Mouse (Mus musculus) neural tube, embryonic 10.5 days (tissue): ENCODE measurements at regions not wholly inside any gene's neighbourhood (a gene's known extent, or its start where the extent isn't known, plus 50 kb on each side); places are given as distances from the start of the nearest gene placed in this dataset.

Experiments
- DNase-seq: peaks from one replicate; pipeline ENCODE4 v3.0.0-alpha.2; 2017; ENCODE audit warnings: low spot score; ENCODE audit errors: extremely low spot score

DNA sequence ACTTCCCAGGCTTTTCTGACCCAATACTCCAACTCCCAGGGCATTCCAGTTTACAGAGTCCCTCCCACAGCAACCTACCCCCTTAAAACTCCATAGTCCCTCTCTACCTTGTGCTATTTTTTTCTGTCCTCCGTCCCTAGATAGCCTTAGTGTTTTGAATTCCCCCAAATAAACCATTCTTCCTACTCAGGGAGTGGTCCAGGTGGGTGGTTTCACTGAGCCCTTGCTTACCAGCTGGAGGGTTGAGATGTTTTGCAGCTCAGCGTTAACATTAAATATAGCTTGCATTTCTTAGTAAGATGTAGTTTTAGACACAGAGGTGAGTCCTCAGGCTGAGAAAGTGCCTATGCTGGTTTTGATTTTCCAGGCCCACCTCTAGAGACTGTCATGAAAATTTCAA, 313.0 kb downstream of the Bmper start:
- DNase-seq, result no peak

DNA sequence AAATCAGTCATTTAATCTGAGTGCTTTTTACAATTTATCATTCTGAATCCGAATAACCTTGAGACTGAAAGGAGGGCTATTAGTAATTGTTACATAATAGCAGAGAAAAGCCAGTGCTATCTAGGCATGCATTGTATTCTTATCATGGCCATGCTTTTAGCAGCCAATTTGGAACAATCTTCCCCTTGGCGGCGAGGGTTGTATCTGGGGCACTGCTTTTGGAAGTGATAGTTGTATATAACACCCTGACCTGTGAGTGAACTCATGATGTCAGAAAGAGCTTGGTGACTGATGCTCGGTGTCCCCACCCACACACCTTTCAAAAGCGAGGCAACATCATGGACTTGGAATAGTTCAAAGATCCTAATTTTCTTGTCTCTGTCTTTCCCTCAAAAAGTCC, 315.2 kb downstream of the Bmper start:
- DNase-seq, result no peak

DNA sequence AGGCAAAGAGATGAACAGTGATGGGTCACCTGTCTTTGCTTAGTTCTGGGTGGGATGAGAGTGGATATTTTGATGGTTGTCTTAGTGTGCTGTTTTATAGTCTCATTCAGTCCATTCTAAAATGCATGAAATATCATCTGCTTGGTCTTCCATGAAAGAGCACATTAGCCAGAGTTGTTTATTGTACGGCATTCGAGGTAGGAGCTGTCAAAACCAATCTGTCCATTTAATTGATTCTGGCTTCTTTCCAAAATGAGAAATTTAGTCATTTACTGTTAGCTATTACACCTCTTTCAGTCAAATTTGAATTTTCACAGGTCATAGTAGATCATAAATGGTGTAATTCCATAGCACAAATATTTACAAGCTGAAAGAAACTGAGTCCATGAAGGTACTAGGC, 328.8 kb downstream of the Bmper start:
- DNase-seq, result no peak

DNA sequence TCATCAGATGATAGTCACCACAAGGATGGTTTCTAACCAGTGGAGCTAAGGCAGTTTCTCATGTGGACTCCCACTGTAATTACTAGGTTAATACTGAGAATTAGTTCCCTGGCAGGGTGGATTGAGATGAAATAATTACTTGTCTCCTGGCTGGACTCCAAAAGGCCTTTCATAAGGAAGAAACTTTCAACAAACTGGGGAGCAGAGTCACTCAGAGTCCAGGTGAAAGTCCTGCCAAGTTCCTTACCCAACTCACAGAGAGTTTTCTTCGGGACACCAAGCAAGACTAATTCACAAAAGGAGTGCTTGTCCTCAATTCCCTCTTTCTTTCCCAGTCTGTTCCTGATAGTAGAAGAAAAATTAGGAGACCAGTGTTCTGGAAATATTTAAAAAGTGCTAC, 330.9 kb downstream of the Bmper start:
- DNase-seq, result no peak

DNA sequence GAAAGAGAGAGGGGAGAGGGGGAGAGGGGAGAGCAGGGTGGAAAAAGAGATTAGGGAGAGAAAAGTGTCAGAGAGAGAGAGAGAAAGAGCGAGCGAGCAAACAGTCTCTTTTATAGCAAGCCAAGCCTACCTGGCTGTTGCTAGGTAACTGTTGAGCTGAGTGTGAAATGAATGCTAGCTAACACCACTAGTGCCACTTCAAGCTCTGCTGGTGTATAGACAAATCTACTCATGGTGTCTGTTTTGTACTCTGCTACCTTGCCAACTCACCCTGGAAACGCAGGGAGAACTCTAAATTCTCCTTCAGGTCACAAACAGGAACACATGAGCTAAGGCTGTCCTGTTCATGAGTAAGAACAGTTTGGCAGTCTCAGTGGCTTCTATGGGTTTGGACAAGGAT, 334.7 kb downstream of the Bmper start:
- DNase-seq, result no peak

DNA sequence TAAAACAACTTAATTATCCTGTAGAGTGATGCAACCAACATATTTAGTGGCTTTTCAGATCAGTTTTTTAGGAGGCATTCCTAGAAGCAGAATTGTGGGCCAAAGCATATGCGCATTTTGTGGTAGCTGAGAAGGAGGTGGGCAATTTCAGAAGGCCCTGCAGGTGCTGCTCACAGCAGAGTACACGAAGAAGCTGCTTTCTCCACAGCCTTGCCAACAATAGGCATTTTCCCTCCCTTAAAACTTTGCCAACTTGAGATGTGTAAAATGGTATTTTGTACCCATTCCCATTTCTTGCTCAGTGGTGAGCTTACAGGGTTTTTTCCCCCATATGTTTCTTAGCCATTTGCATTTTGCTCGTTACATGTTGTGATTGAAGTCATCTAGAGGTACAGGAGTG, 339.0 kb downstream of the Bmper start:
- no peak for DNase-seq

DNA sequence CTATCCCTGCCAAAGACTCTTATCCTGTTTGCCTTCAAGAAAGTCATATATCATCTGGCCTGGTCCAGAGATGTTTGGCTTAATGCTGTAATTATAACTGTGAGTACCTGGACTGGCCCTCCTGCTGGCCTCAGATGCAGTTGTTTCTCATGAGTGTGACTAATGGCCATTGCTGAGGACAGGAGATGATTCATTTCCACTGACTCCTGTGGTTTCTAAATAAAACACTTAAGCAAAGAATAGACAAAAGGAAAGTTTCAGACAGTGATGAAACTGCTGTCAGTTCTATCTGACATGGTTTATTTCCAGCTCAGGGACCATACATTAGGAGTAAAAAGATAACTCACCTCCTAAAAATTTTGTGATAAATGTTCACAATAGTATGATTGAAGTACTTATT, 344.2 kb downstream of the Bmper start:
- DNase-seq, result no peak

DNA sequence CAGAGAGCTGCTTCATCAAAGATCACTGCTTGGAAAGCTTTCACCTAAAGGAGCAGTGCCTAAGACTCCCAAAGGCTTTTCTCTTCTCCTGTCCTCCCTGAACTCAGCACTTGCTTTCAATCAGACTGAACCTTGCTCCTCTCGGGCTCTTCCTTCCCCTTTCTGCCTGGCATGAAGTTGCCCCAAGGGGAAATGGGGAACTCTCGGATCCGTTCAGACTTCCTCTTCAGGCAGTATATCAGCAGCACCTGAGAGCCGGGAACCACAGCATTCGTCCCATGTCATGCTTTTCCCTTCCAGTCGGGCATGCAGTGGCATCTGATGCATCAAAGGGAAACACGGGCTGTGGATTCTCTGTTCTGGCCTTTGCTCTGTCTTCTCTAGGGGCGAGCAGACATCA, 347.3 kb downstream of the Bmper start:
- DNase-seq, result no peak

DNA sequence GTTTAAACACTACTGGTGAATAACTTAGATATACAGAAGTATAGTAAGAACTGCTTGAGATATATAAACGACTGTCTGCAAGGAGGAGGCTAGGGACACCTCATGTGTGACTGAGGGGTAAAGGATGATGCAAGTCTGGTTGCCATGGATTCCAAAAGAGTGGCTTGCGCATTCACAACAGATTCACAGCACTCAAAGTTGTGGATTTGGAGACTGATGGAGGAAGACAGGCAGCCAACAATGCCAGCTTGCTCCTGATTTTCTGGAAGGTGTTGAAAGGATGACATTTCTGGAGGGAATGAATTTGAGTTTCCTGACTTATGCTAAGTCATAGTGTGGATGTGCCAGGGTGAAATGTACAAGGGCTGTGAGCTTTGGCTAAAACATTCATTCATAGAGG, 353.4 kb downstream of the Bmper start:
- DNase-seq, result no peak

DNA sequence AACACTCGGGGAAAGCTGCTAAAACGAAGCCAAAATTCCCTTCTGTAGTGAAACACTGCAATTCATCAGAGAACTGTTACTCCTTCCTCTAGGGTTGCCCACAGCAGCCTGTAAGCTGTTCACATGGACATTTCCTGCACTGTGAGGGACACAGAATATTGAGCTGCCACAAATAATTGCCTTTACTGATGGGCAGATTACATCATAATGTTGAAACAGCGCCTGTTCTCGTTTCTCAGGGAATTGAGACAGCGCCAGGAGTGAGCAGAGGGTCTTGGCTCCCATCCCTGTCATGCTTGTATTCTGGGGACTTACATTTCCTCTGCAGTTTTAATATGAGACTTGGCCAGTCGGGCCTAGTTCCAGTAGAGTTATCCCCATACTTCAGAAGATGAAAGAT, 357.3 kb downstream of the Bmper start:
- no peak for DNase-seq

DNA sequence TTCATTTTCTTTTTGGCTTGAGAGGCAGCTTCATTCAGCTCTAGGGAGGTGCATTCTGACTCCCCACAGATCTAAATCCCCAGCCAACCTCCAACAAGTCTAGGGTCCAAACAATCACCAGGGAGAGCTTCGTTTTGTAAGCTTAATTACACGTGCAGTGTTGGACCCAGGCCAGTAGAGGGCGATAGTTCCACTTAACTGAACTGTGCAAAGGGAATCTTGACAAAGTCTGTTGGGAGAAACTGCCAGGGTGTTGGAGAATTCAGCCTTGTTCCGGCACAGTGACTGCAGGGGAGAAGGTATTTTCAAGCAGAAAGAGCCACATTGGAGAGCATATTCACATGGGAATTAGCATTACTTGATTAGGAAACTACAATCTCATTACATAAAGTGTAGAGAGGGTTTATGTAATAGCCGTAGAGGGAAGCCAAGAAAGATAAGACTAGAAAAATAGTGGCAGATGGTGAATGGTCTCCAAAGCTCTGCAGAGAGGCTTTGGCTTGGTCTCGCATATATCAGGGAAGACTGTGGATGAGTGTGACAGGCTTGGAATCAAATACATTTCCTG, 358.2 kb downstream of the Bmper start:
- peak; percentile 57 for DNase-seq

DNA sequence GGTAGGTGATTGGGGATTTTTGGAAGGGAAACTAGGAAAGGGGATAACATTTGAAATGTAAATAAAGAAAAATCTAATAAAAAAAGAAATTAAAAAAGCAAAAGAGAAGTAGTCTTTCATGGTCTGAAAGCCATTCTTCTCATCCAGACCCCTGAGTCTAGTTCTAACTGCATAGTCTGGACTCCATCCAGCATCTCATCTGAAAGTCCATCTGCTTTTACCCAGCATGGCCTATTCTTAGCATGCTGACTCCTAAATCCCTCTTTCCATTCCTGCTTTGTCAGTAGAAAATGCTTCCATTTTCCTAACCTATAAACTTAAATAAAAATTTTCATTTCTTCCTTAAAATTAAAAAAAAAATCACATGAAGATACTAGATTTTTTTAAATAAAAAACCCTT, 361.7 kb downstream of the Bmper start:
- DNase-seq, result no peak

DNA sequence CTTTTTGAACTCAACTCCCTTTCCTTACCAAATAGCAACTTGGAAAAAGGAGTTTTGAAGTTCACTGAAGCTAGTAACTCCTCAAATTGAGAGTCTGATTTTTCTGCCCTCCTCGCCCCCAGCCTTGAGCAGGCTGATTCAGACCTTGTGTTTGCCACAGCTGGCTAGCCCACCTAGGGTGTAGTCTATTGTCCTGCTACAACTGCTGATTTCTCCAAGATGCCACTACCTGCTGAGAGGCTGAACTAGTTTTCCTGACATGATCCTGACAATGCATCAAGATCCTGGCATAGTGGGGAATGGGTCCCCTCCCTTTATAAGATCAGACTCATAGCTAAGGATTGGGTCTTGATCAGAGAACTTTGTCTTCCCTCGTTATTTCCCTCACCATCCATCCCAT, 366.1 kb downstream of the Bmper start:
- no peak for DNase-seq

DNA sequence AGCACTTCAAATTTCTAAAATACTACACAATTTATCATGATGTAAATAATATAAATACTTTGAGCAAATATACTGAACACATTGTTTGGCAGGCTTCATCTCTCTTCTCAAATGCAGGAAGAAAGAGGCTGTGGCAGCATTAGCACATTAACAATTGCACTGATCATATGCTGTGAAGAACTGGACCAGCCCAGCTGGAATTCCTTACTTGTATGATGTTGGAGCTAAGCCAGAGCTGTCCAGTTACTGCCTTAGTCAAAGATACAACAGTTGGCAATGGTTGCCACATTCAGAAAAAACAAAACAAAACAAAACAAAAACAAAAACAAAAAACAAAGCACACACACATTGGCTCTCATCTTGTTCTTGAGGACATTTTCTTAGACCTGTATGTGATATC, 369.0 kb downstream of the Bmper start:
- DNase-seq, result no peak

DNA sequence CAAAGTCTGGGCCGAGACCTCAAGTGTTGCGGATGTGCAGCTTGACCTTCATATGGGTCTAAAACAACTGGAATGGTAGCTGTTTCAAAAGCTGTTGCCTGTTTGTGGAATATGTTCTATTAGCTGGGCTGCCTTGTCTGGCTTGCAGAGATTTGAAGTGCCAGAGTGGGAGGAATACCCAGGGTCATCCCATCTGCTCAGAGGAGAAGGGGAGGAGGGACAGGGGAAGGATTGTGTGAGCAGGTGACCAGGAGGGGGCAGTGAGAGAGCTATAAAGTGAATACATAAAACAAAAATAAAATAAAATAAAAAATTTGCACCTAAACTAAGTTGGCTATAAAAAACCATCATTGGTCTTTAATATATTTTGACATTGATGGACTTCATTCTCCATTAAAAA, 377.7 kb downstream of the Bmper start:
- no peak for DNase-seq
